1 mouse cellular context compared by ENCODE assay signal in the genomic region with DNA sequence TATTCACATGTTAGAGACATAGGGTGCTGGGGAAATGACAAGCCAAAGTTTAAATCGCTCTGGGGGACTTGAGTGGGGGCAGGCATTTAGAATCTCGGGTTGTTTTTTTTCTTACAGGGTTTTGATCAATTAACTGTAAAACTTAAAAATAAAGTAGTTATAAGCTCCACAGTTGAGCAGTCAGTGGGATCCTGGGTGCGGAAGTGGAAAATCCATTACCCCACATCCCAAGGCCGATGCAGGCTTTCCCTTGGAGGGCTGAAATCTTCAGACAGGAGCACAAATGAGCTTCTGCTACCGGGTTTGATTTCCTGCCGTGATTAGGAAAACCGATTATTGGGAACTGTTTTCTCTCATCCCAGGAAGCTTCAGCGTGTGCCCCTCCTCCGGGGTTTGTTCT. TPM values are rescaled to one million over a fixed set of nuclear protein-coding genes. Genes with fewer than 3 reads are reported as not detected.
"Had no signal": no experiment of that assay in that cellular context is flagged by ENCODE, and none has a peak within 500 bp of the region (broad histone marks: within the 10 kb centered on the region; RNA-seq: fewer than 3 reads in every experiment).

No protein-coding gene starts in this region.

RNA-seq across cellular contexts. Expression of gene Stxbp6, which starts 26.8 kb away (rescaled TPM):
- polyA plus RNA-seq: inflammation-experienced regulatory T-cells, adult 6 months had no signal
